Mouse (Mus musculus) CH12.LX (cell line): ENCODE measurements around the gene Krtap9-1. TPM values are rescaled to one million over a fixed set of nuclear protein-coding genes. Genes with fewer than 3 reads are reported as not detected.

ENCODE experiments used
- DNase-seq: peaks from one replicate; pipeline ENCODE4 v3.0.0-alpha.2; 2013; ENCODE audit errors: extremely low read depth
- H3K27ac ChIP-seq: 2 replicates; pipeline ENCODE4 v1.5.1; 2012; ENCODE audit warnings: low read depth, mild to moderate bottlenecking, control low read depth, moderate library complexity; ENCODE audit not compliant: insufficient read depth
- H3K27me3 ChIP-seq: replicated peaks from 2 replicates; pipeline ENCODE3; 2012; ENCODE audit warnings: inconsistent platforms
- H3K36me3 ChIP-seq, 2 experiments: replicated peaks in 1 of 2; 2 replicates each; pipeline versions ENCODE3 to v1.6.1; 2012; ENCODE audit warnings: inconsistent platforms in 1 of 2, low read length in 1 of 2, mild to moderate bottlenecking in 1 of 2, mixed read lengths in 1 of 2, moderate library complexity in 1 of 2; ENCODE audit not compliant: control insufficient read depth in 1 of 2, insufficient read depth in 1 of 2
- H3K4me1 ChIP-seq, 2 experiments: 2 replicates each; pipeline ENCODE4 v1.6.1; 2012; ENCODE audit warnings: inconsistent platforms in 1 of 2, moderate library complexity in 1 of 2; ENCODE audit not compliant: insufficient read depth in 2 of 2, control insufficient read depth in 1 of 2
- H3K4me2 ChIP-seq: 2 replicates; pipeline ENCODE4 v1.6.1; 2012; ENCODE audit warnings: low read depth, mild to moderate bottlenecking, control low read depth; ENCODE audit not compliant: poor library complexity, insufficient read depth, severe bottlenecking
- H3K4me3 ChIP-seq, 3 experiments: fragments of 150-350 bp in 1 of 3; sonication (generic) in 1 of 3; replicated peaks in 1 of 3; 2 replicates each; pipeline versions ENCODE3 to v1.5.1; 2011 to 2012; ENCODE audit warnings: low read depth in 2 of 3, low read length in 2 of 3, mild to moderate bottlenecking in 2 of 3, moderate library complexity in 2 of 3, control low read depth in 1 of 3, improper control_type of control experiment in 1 of 3, inconsistent platforms in 1 of 3, mixed read lengths in 1 of 3; ENCODE audit not compliant: poor library complexity in 1 of 3
- H3K79me2 ChIP-seq: replicated peaks from 2 replicates; pipeline ENCODE4 v1.6.1; 2012; ENCODE audit warnings: mild to moderate bottlenecking, moderate library complexity; ENCODE audit not compliant: control insufficient read depth, poor library complexity, insufficient read depth, severe bottlenecking; ENCODE audit errors: extremely low read depth
- H3K9ac ChIP-seq: 2 replicates; pipeline ENCODE4 v1.6.1; 2012; ENCODE audit warnings: low read depth, mild to moderate bottlenecking, control low read depth, moderate library complexity; ENCODE audit not compliant: insufficient read depth
- H3K9me3 ChIP-seq: replicated peaks from 2 replicates; pipeline ENCODE3; 2012; ENCODE audit warnings: low read length, inconsistent platforms, mixed read lengths
- BHLHE40 ChIP-seq: IDR thresholded peaks from 2 replicates; pipeline ENCODE4 v1.6.1; 2011; ENCODE audit warnings: mild to moderate bottlenecking, low read depth, low read length, improper control_type of control experiment
- CHD1 ChIP-seq: IDR thresholded peaks from 2 replicates; pipeline ENCODE4 v1.6.1; 2012; ENCODE audit warnings: low read depth, low read length, improper control_type of control experiment, inconsistent platforms
- CTCF ChIP-seq, 2 experiments: IDR thresholded peaks in 1 of 2; conservative IDR thresholded peaks in 1 of 2; 2 replicates each; pipeline ENCODE4 v1.5.1; 2011 to 2012; ENCODE audit warnings: low read depth in 2 of 2, low read length in 2 of 2, improper control_type of control experiment in 1 of 2, inconsistent platforms in 1 of 2, mild to moderate bottlenecking in 1 of 2, moderate library complexity in 1 of 2
- E2F4 ChIP-seq: IDR thresholded peaks from 2 replicates; pipeline ENCODE4 v1.6.1; 2011; ENCODE audit warnings: low read depth, low read length, improper control_type of control experiment; ENCODE audit not compliant: insufficient replicate concordance
- ELF1 ChIP-seq: IDR thresholded peaks from 2 replicates; pipeline ENCODE4 v1.6.1; 2014; ENCODE audit warnings: low read depth, mild to moderate bottlenecking, inconsistent platforms, low read length, improper control_type of control experiment
- EP300 ChIP-seq: IDR thresholded peaks from 2 replicates; pipeline ENCODE4 v1.6.1; 2011; ENCODE audit warnings: low read length, improper control_type of control experiment
- ETS1 ChIP-seq: conservative IDR thresholded peaks from 2 replicates; pipeline ENCODE4 v1.6.1; 2012; ENCODE audit warnings: low read depth, mild to moderate bottlenecking, inconsistent platforms, low read length, improper control_type of control experiment, moderate library complexity
- JUN ChIP-seq: IDR thresholded peaks from 2 replicates; pipeline ENCODE4 v1.6.1; 2011; ENCODE audit warnings: low read depth, mild to moderate bottlenecking, low read length, improper control_type of control experiment, moderate library complexity; ENCODE audit not compliant: insufficient read depth
- JUND ChIP-seq: conservative IDR thresholded peaks from 2 replicates; pipeline ENCODE4 v1.6.1; 2011; ENCODE audit warnings: low read depth, low read length, improper control_type of control experiment
- MAFK ChIP-seq: IDR thresholded peaks from 2 replicates; pipeline ENCODE4 v1.6.1; 2011; ENCODE audit warnings: low read length, improper control_type of control experiment; ENCODE audit not compliant: insufficient replicate concordance
- NELFE ChIP-seq: IDR thresholded peaks from 2 replicates; pipeline ENCODE4 v1.6.1; 2011; ENCODE audit warnings: low read depth, low read length, improper control_type of control experiment
- POLR2A ChIP-seq: IDR thresholded peaks from 2 replicates; pipeline ENCODE4 v1.6.1; 2011; ENCODE audit warnings: low read depth, mild to moderate bottlenecking, improper control_type of control experiment, low read length
- POLR2AphosphoS2 ChIP-seq: IDR thresholded peaks from 2 replicates; pipeline ENCODE4 v1.6.1; 2011; ENCODE audit warnings: low read depth, low read length, improper control_type of control experiment
- RAD21 ChIP-seq: IDR thresholded peaks from 2 replicates; pipeline ENCODE4 v1.6.1; 2011; ENCODE audit warnings: low read depth, mild to moderate bottlenecking, low read length, improper control_type of control experiment, moderate library complexity
- RCOR1 ChIP-seq: conservative IDR thresholded peaks from 2 replicates; pipeline ENCODE4 v1.6.1; 2012; ENCODE audit warnings: low read depth, mild to moderate bottlenecking, inconsistent platforms, low read length, improper control_type of control experiment
- SIN3A ChIP-seq: IDR thresholded peaks from 2 replicates; pipeline ENCODE4 v1.6.1; 2012; ENCODE audit warnings: low read length, improper control_type of control experiment, inconsistent platforms
- TCF12 ChIP-seq: IDR thresholded peaks from 2 replicates; pipeline ENCODE4 v1.6.1; 2014; ENCODE audit warnings: low read depth, mild to moderate bottlenecking, inconsistent platforms, low read length, improper control_type of control experiment
- USF1 ChIP-seq: IDR thresholded peaks from 2 replicates; pipeline ENCODE4 v1.6.1; 2014; ENCODE audit warnings: low read depth, mild to moderate bottlenecking, inconsistent platforms, low read length, improper control_type of control experiment
- ZC3H11A ChIP-seq: IDR thresholded peaks from 2 replicates; pipeline ENCODE4 v1.6.1; 2012; ENCODE audit warnings: low read depth, mild to moderate bottlenecking, inconsistent platforms, low read length, improper control_type of control experiment
- ZNF384 ChIP-seq: IDR thresholded peaks from 2 replicates; pipeline ENCODE4 v1.6.1; 2012; ENCODE audit warnings: low read depth, low read length, improper control_type of control experiment, inconsistent platforms
- dilution Hi-C: fragments of 300-500 bp; cut with MboI; formaldehyde crosslinking; loops from 2 replicates; pipeline ENCODE4 v1.14.3; 2020; ENCODE audit warnings: low sequenced_read_pairs; ENCODE audit not compliant: extremely low pct_unique_long_range_greater_than_20kb, extremely low pct_ligation_motif_present
- in situ Hi-C: fragments of 300-500 bp; cut with MboI; formaldehyde crosslinking; loops from 3 replicates; pipeline ENCODE4 v1.14.3; 2019; ENCODE audit warnings: low sequenced_read_pairs, low pct_ligation_motif_present, low pct_unique_long_range_greater_than_20kb, mixed read lengths
- polyA plus RNA-seq: library from polyadenylated mRNA; unstranded; fragments of >175 nt; gene quantifications from 2 replicates; pipeline ENCODE4 v1.2.1, GENCODE M21; 2012; ENCODE audit warnings: low read depth; ENCODE audit not compliant: insufficient read length
- total RNA-seq, 2 experiments: library from RNA; depleted of rRNA; stranded (reverse); fragments of 300-350 nt in 1 of 2; fragments of >200 nt in 1 of 2; gene quantifications; 2 replicates each; pipeline ENCODE4 v1.2.3; 2012 to 2014

Krtap9-1 gene
- total and polyA plus RNA-seq, 3 experiments = not detected

DNA sequence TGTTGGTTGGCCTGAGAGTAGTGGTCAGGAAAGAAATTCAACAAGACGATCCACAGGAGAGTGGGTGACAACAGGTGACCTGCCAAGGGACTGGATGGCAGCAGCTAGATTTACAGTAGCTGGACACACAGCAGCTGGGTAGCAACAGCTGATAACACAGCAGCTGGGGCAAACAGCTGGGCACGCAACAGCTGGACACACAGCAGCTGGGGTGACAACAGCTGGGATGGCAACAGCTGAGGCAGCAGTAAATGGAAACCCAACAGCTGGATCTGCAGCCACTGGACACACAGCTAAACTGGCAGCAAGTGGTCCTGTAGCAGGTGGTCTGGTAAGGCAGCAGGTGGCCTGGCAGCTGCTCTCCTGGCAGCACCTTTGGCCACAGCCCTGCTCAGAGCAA lies 26.4 kb upstream of the Krtap9-1 start:
- H3K9me3 ChIP-seq = peaks cover 3% of the 10 kb centered on the region
- H3K4me2 ChIP-seq = no peak overlapping the region
- no peaks in the 10 kb centered on the region for H3K36me3 ChIP-seq
- H3K27me3 ChIP-seq = peaks cover 70% of the 10 kb centered on the region
- dilution Hi-C loops = no loop called here
- no peak overlapping the region for H3K27ac ChIP-seq
- TF ChIP-seq RCOR1 = no peak
- TF ChIP-seq USF1 = no peak
- no peak for TF ChIP-seq JUND
- TF ChIP-seq BHLHE40 = no peak
- no peak for TF ChIP-seq TCF12
- no peak for TF ChIP-seq ZC3H11A
- TF ChIP-seq ZNF384 = no peak
- no peak for TF ChIP-seq CHD1
- no peak for TF ChIP-seq MAFK
- TF ChIP-seq EP300 = no peak
- TF ChIP-seq SIN3A = no peak
- no peak for TF ChIP-seq RAD21
- no peak for TF ChIP-seq POLR2AphosphoS2
- no peak for TF ChIP-seq POLR2A
- TF ChIP-seq ELF1 = no peak
- TF ChIP-seq NELFE = no peak
- H3K9ac ChIP-seq = no peak overlapping the region
- H3K4me1 ChIP-seq = no peaks in the 10 kb centered on the region
- no peaks in the 10 kb centered on the region for H3K79me2 ChIP-seq
- no peak for DNase-seq
- in situ Hi-C loops = no loop called here
- no peak overlapping the region for H3K4me3 ChIP-seq

- H3K36me3 ChIP-seq = no peaks in the 10 kb centered on the region
- H3K9ac ChIP-seq = no peak within 1 kb of the TSS
- H3K4me2 ChIP-seq = no peak within 1 kb of the TSS
- H3K4me3 ChIP-seq = no peak within 1 kb of the TSS
- no peak for TF ChIP-seq ETS1
- TF ChIP-seq CTCF (conservative IDR thresholded peaks at IDR 0.05 in 1 of 2, IDR thresholded peaks at IDR 0.05 in 1 of 2; ENCODE audit: low read depth in 2 of 2, low read length in 2 of 2) = no peak
- TF ChIP-seq E2F4 = no peak
- no peak for TF ChIP-seq POLR2AphosphoS2
- no peak for TF ChIP-seq JUN
- no peak for TF ChIP-seq JUND
- no peak for TF ChIP-seq RCOR1
- TF ChIP-seq EP300 = no peak
- no peak for TF ChIP-seq CHD1
- H3K9me3 ChIP-seq = peaks cover 3% of the 10 kb centered on the region
- dilution Hi-C loops = no loop called here
- H3K27me3 ChIP-seq = peaks cover 74% of the 10 kb centered on the region
- in situ Hi-C loops = no loop called here
- H3K27ac ChIP-seq = no peak within 1 kb of the TSS
- DNase-seq = no peak
- H3K4me1 ChIP-seq = no peaks in the 10 kb centered on the region
- H3K79me2 ChIP-seq = no peaks in the 10 kb centered on the region
Observed at GRCm38 (mm10) chr11:99851508-99851907, 21.7 kb upstream of the Krtap9-1 start, which contains the start of gene Krtap4-16. Krtap4-16 (minus strand) TSS chr11:99851608.
